Mouse (Mus musculus): Measurements from ENCODE around the gene Rptor.
A peak's percentile ranks its signal among the peaks of the same experiment; 100 is the strongest.

Gene Rptor

GRCm38 (mm10) chr11:119883646-119884045 lies 280.9 kb downstream of the Rptor start:
- Histone ChIP-seq H3K27me3 (ENCODE audit: control insufficient read depth, insufficient read depth, low read length, poor library complexity, severe bottlenecking) (no peaks in the 10 kb centered on the region), H3K36me3 (ENCODE audit: control insufficient read depth, insufficient read depth, low read length, poor library complexity, severe bottlenecking) (no peaks in the 10 kb centered on the region)
- no peak for DNase-seq (ENCODE audit: low read depth, low spot score)

- no peak for DNase-seq (ENCODE audit: low read depth, low spot score)
- Histone ChIP-seq H3K36me3 (ENCODE audit: control insufficient read depth, insufficient read depth, low read length, poor library complexity, severe bottlenecking) (peaks cover 1% of the 10 kb centered on the region; the same call in 1 of the 2 replicates), H3K27me3 (ENCODE audit: control insufficient read depth, insufficient read depth, low read length, poor library complexity, severe bottlenecking) (no peaks in the 10 kb centered on the region)
Measured at GRCm38 (mm10) chr11:119889966-119890365, 287.3 kb downstream of the Rptor start.

- Histone ChIP-seq H3K27me3 (ENCODE audit: control insufficient read depth, insufficient read depth, low read length, poor library complexity, severe bottlenecking) (no peaks in the 10 kb centered on the region), H3K36me3 (ENCODE audit: control insufficient read depth, insufficient read depth, low read length, poor library complexity, severe bottlenecking) (peaks cover 1% of the 10 kb centered on the region; the same call in 1 of the 2 replicates)
- DNase-seq (ENCODE audit: low read depth, low spot score) = no peak
Measured at GRCm38 (mm10) chr11:119891601-119892215, 289.0 kb downstream of the Rptor start.

GRCm38 (mm10) chr11:119893667-119894236 lies 291.0 kb downstream of the Rptor start:
- DNase-seq (ENCODE audit: low read depth, low spot score) = no peak

GRCm38 (mm10) chr11:119894634-119895033 lies 291.9 kb downstream of the Rptor start:
- peak; percentile 66 for DNase-seq (ENCODE audit: low read depth, low spot score)
- Histone ChIP-seq H3K27me3 (ENCODE audit: control insufficient read depth, insufficient read depth, low read length, poor library complexity, severe bottlenecking) (no peaks in the 10 kb centered on the region), H3K36me3 (ENCODE audit: control insufficient read depth, insufficient read depth, low read length, poor library complexity, severe bottlenecking) (peaks cover 1% of the 10 kb centered on the region; the same call in 1 of the 2 replicates)

More at GRCm38 (mm10) chr11:119893667-119894236, 291.0 kb downstream of the Rptor start:
- Histone ChIP-seq H3K27me3 (ENCODE audit: control insufficient read depth, insufficient read depth, low read length, poor library complexity, severe bottlenecking) (no peaks in the 10 kb centered on the region), H3K36me3 (ENCODE audit: control insufficient read depth, insufficient read depth, low read length, poor library complexity, severe bottlenecking) (peaks cover 3% of the 10 kb centered on the region; the same call in 1 of the 2 replicates)

- Histone ChIP-seq H3K27me3 (ENCODE audit: control insufficient read depth, insufficient read depth, low read length, poor library complexity, severe bottlenecking) (no peaks in the 10 kb centered on the region), H3K36me3 (ENCODE audit: control insufficient read depth, insufficient read depth, low read length, poor library complexity, severe bottlenecking) (peaks cover 1% of the 10 kb centered on the region; the same call in 1 of the 2 replicates)
- no peak for DNase-seq (ENCODE audit: low read depth, low spot score)
Measured at GRCm38 (mm10) chr11:119897041-119897440, 294.3 kb downstream of the Rptor start.

GRCm38 (mm10) chr11:119898976-119899375 lies 296.3 kb downstream of the Rptor start:
- Histone ChIP-seq H3K27me3 (ENCODE audit: control insufficient read depth, insufficient read depth, low read length, poor library complexity, severe bottlenecking) (no peaks in the 10 kb centered on the region), H3K36me3 (ENCODE audit: control insufficient read depth, insufficient read depth, low read length, poor library complexity, severe bottlenecking) (peaks cover 1% of the 10 kb centered on the region; the same call in 1 of the 2 replicates)
- DNase-seq (ENCODE audit: low read depth, low spot score) = no peak

- no peaks in the 10 kb centered on the region for H3K27me3 ChIP-seq (ENCODE audit: control insufficient read depth, insufficient read depth, low read length, poor library complexity, severe bottlenecking)
Measured at GRCm38 (mm10) chr11:119901174-119901573, 298.5 kb downstream of the Rptor start.

GRCm38 (mm10) chr11:119902891-119903290 lies 300.2 kb downstream of the Rptor start:
- no peaks in the 10 kb centered on the region for H3K36me3 ChIP-seq (ENCODE audit: control insufficient read depth, insufficient read depth, low read length, poor library complexity, severe bottlenecking)
- H3K27me3 ChIP-seq (ENCODE audit: control insufficient read depth, insufficient read depth, low read length, poor library complexity, severe bottlenecking) = no peaks in the 10 kb centered on the region
- no peak for DNase-seq (ENCODE audit: low read depth, low spot score)

More at GRCm38 (mm10) chr11:119901174-119901573, 298.5 kb downstream of the Rptor start:
- DNase-seq (ENCODE audit: low read depth, low spot score) = no peak
- H3K36me3 ChIP-seq (ENCODE audit: control insufficient read depth, insufficient read depth, low read length, poor library complexity, severe bottlenecking) = peaks cover 1% of the 10 kb centered on the region; the same call in 1 of the 2 replicates

GRCm38 (mm10) chr11:119904621-119905286 lies 302.0 kb downstream of the Rptor start:
- Histone ChIP-seq H3K27me3 (ENCODE audit: control insufficient read depth, insufficient read depth, low read length, poor library complexity, severe bottlenecking) (no peaks in the 10 kb centered on the region), H3K36me3 (ENCODE audit: control insufficient read depth, insufficient read depth, low read length, poor library complexity, severe bottlenecking) (no peaks in the 10 kb centered on the region)
- DNase-seq (ENCODE audit: low read depth, low spot score) = peak; percentile 78

GRCm38 (mm10) chr11:119905794-119906193 lies 303.1 kb downstream of the Rptor start:
- Histone ChIP-seq H3K27me3 (ENCODE audit: control insufficient read depth, insufficient read depth, low read length, poor library complexity, severe bottlenecking) (no peaks in the 10 kb centered on the region), H3K36me3 (ENCODE audit: control insufficient read depth, insufficient read depth, low read length, poor library complexity, severe bottlenecking) (no peaks in the 10 kb centered on the region)
- no peak for DNase-seq (ENCODE audit: low read depth, low spot score)

GRCm38 (mm10) chr11:119907006-119907650 lies 304.4 kb downstream of the Rptor start:
- H3K36me3 ChIP-seq (ENCODE audit: control insufficient read depth, insufficient read depth, low read length, poor library complexity, severe bottlenecking) = no peaks in the 10 kb centered on the region
- DNase-seq (ENCODE audit: low read depth, low spot score) = no peak
- H3K27me3 ChIP-seq (ENCODE audit: control insufficient read depth, insufficient read depth, low read length, poor library complexity, severe bottlenecking) = no peaks in the 10 kb centered on the region

GRCm38 (mm10) chr11:119907711-119908110 lies 305.0 kb downstream of the Rptor start:
- no peak for DNase-seq (ENCODE audit: low read depth, low spot score)
- Histone ChIP-seq H3K36me3 (ENCODE audit: control insufficient read depth, insufficient read depth, low read length, poor library complexity, severe bottlenecking) (no peaks in the 10 kb centered on the region), H3K27me3 (ENCODE audit: control insufficient read depth, insufficient read depth, low read length, poor library complexity, severe bottlenecking) (no peaks in the 10 kb centered on the region)

GRCm38 (mm10) chr11:119909436-119909835 lies 306.7 kb downstream of the Rptor start:
- no peaks in the 10 kb centered on the region for H3K27me3 ChIP-seq (ENCODE audit: control insufficient read depth, insufficient read depth, low read length, poor library complexity, severe bottlenecking)
- H3K36me3 ChIP-seq (ENCODE audit: control insufficient read depth, insufficient read depth, low read length, poor library complexity, severe bottlenecking) = no peaks in the 10 kb centered on the region
- DNase-seq (ENCODE audit: low read depth, low spot score) = peak; percentile 78

- Histone ChIP-seq H3K36me3 (ENCODE audit: control insufficient read depth, insufficient read depth, low read length, poor library complexity, severe bottlenecking) (peaks cover 2% of the 10 kb centered on the region; the same call in 1 of the 2 replicates), H3K27me3 (ENCODE audit: control insufficient read depth, insufficient read depth, low read length, poor library complexity, severe bottlenecking) (no peaks in the 10 kb centered on the region)
- DNase-seq (ENCODE audit: low read depth, low spot score) = no peak
Measured at GRCm38 (mm10) chr11:119912845-119913244, 310.1 kb downstream of the Rptor start.

Data from splenic B cell, adult 2 months (primary cell).